Mouse (Mus musculus) liver, embryonic 14.5 days (tissue): Measurements from ENCODE around the gene Snw1. TPM values are rescaled to one million over a fixed set of nuclear protein-coding genes. Genes with fewer than 3 reads are reported as not detected.
"Not testable (repeated sequence)": the region's sequence is repeated elsewhere in the genome, so short reads cannot be mapped to it uniquely, and the experiment has no call there.

Source experiments
- ATAC-seq: fragments of 200-750 bp; cut with Nextera tagmentation; 2 replicates; pipeline ENCODE4 v1.8.0; 2017; ENCODE audit warnings: moderate number of reproducible peaks, mild to moderate bottlenecking, moderate library complexity; ENCODE audit not compliant: insufficient read depth
- DNase-seq, 3 experiments: peaks; one replicate each; pipeline ENCODE4 v3.0.0-alpha.2; 2012 to 2013; ENCODE audit warnings: low read depth in 3 of 3, low spot score in 3 of 3
- H3K27ac ChIP-seq: fragments of 300-500 bp; sonication (generic); 2 replicates; pipeline ENCODE4 v1.5.1; 2014; ENCODE audit warnings: moderate library complexity, mild to moderate bottlenecking, control low read depth, inconsistent platforms
- H3K27me3 ChIP-seq: fragments of 300-500 bp; sonication (generic); 2 replicates; pipeline ENCODE4 v1.6.1; 2014; ENCODE audit warnings: mild to moderate bottlenecking, low read length, moderate library complexity; ENCODE audit not compliant: control insufficient read depth, insufficient read depth
- H3K36me3 ChIP-seq: fragments of 300-500 bp; sonication (generic); replicated peaks from 2 replicates; pipeline ENCODE4 v1.6.1; 2014; ENCODE audit warnings: low read depth; ENCODE audit not compliant: control insufficient read depth, insufficient read depth
- H3K4me1 ChIP-seq, 2 experiments: fragments of 200-500 bp in 1 of 2; fragments of 300-500 bp in 1 of 2; sonication (generic) in 1 of 2; replicated peaks; 2 replicates each; pipeline ENCODE4 v1.6.1; 2012 to 2014; ENCODE audit warnings: antibody characterized with exemption in 1 of 2, inconsistent platforms in 1 of 2, low read length in 1 of 2; ENCODE audit not compliant: control insufficient read depth in 2 of 2, insufficient read depth in 2 of 2
- H3K4me2 ChIP-seq: fragments of 300-500 bp; sonication (generic); 2 replicates; pipeline ENCODE4 v1.6.1; 2014; ENCODE audit warnings: low read depth, mild to moderate bottlenecking, control low read depth, moderate library complexity
- H3K4me3 ChIP-seq, 2 experiments: fragments of 200-500 bp in 1 of 2; fragments of 300-500 bp in 1 of 2; sonication (generic) in 1 of 2; 2 replicates each; pipeline ENCODE4 v1.5.1; 2012 to 2014; ENCODE audit warnings: low read depth in 2 of 2, low read length in 2 of 2, mild to moderate bottlenecking in 2 of 2, control low read depth in 1 of 2, inconsistent platforms in 1 of 2, moderate library complexity in 1 of 2; ENCODE audit not compliant: insufficient read depth in 1 of 2
- H3K9ac ChIP-seq: fragments of 300-500 bp; sonication (generic); replicated peaks from 2 replicates; pipeline ENCODE4 v1.6.1; 2014; ENCODE audit warnings: mild to moderate bottlenecking, control low read depth, moderate library complexity
- H3K9me3 ChIP-seq: fragments of 300-500 bp; sonication (generic); 2 replicates; pipeline ENCODE4 v1.6.1; 2016; ENCODE audit warnings: low read length, mixed read lengths; ENCODE audit not compliant: control insufficient read depth
- CTCF ChIP-seq: IDR thresholded peaks from 2 replicates; pipeline ENCODE4 v1.5.1; 2016; ENCODE audit warnings: antibody characterized with exemption, low read depth, control low read depth
- EP300 ChIP-seq: IDR thresholded peaks from 2 replicates; pipeline ENCODE4 v1.6.1; 2016; ENCODE audit warnings: antibody characterized with exemption, low read depth
- WGBS: fragments of 180-500 bp; shearing (Covaris S2); extraction: QIAGEN DNeasy Blood & Tissue Kit; methylation state at CpG from one replicate; pipeline ENCODE4 v1.1.7; 2014; ENCODE audit not compliant: insufficient replicate concordance; 5-methylcytosine and 5-hydroxymethylcytosine counted together
- polyA plus RNA-seq, 2 experiments: library from polyadenylated mRNA; depleted of rRNA in 1 of 2; stranded (reverse) in 1 of 2; unstranded in 1 of 2; fragments of >200 nt; fragmentation: Nextera tagmentation in 1 of 2; extraction: Ambion mirVana in 1 of 2; gene quantifications; 2 replicates each; pipeline versions ENCODE4 v1.2.1 to v1.2.3; 2012 to 2014

Gene Snw1
- polyA plus RNA-seq (2012; rRNA removed) (10.1 and 19.5 TPM in 2 replicates), polyA plus RNA-seq (2014; fragmentation: Nextera tagmentation; extraction: Ambion mirVana) (55.5 and 63.0 TPM in 2 replicates)

- DNase-seq (peak; percentile 89 to 92 (median 90)), ATAC-seq (peak; percentile 94)
- WGBS, result 3% methylated on average over 44 of the region's 45 CpGs
- no peaks in the 10 kb centered on the region for H3K27me3 ChIP-seq
- peak within 1 kb of the TSS; percentile 73 for H3K4me2 ChIP-seq
- H3K4me1 ChIP-seq, result peaks cover 9 to 11% of the 10 kb centered on the region in 2 experiments
- peak within 1 kb of the TSS; percentile 93 for H3K4me3 ChIP-seq
- peak within 1 kb of the TSS; percentile 97 for H3K9ac ChIP-seq
- TF ChIP-seq CTCF (no peak), EP300 (0 out of 2 replicates have a peak, but pooled peaks have one; percentile 34)
- no peaks in the 10 kb centered on the region for H3K9me3 ChIP-seq
- peaks cover 14% of the 10 kb centered on the region for H3K36me3 ChIP-seq
- H3K27ac ChIP-seq, result peak within 1 kb of the TSS; percentile 51
Observed at GRCm38 (mm10) chr12:87471964-87472786, at the start of gene Snw1. Gene Snw1, minus strand, starts transcription at chr12:87472274.

- H3K36me3 ChIP-seq, H3K27ac ChIP-seq, H3K4me1 ChIP-seq, H3K9me3 ChIP-seq, H3K4me3 ChIP-seq, H3K27me3 ChIP-seq, H3K4me2 ChIP-seq, H3K9ac ChIP-seq, DNase-seq, ATAC-seq: not testable (repeated sequence)
- WGBS, result 44% methylated on average over 3 of the region's 3 CpGs
Observed at GRCm38 (mm10) chr12:87519616-87520015, 47.5 kb upstream of the Snw1 start.

GRCm38 (mm10) chr12:87514016-87514415, 41.9 kb upstream of the Snw1 start, which contains the start of gene Gm8300:
Gene Gm8300, plus strand, starts transcription at chr12:87514316.
- H3K4me3 ChIP-seq, H3K27me3 ChIP-seq, H3K9ac ChIP-seq: not testable (repeated sequence)

GRCm38 (mm10) chr12:87494421-87494820, 22.3 kb upstream of the Snw1 start, which contains the start of gene Gm5788:
Gene Gm5788, plus strand, starts transcription at chr12:87494721.
- not testable (repeated sequence) for H3K4me1 ChIP-seq, DNase-seq, ATAC-seq, H3K4me2 ChIP-seq, H3K36me3 ChIP-seq, H3K9ac ChIP-seq, H3K27ac ChIP-seq, H3K27me3 ChIP-seq, H3K4me3 ChIP-seq, H3K9me3 ChIP-seq
- WGBS, result 77% methylated on average over 3 of the region's 3 CpGs

More at GRCm38 (mm10) chr12:87514016-87514415, 41.9 kb upstream of the Snw1 start, which contains the start of gene Gm8300:
- not testable (repeated sequence) for H3K4me2 ChIP-seq, H3K4me1 ChIP-seq, ATAC-seq, H3K9me3 ChIP-seq, DNase-seq, H3K36me3 ChIP-seq, H3K27ac ChIP-seq
- 61% methylated on average over 4 of the region's 4 CpGs for WGBS

- not testable (repeated sequence) for H3K27me3 ChIP-seq
- 22% methylated on average over 2 of the region's 2 CpGs for WGBS
Observed at GRCm38 (mm10) chr12:87488683-87489082, 16.6 kb upstream of the Snw1 start.

GRCm38 (mm10) chr12:87482482-87482881, 10.4 kb upstream of the Snw1 start:
- H3K9ac ChIP-seq, H3K27me3 ChIP-seq, H3K4me2 ChIP-seq, H3K27ac ChIP-seq, H3K9me3 ChIP-seq, H3K4me3 ChIP-seq, H3K36me3 ChIP-seq, DNase-seq, ATAC-seq, H3K4me1 ChIP-seq: not testable (repeated sequence)
- 77% methylated on average over 5 of the region's 5 CpGs for WGBS

More at GRCm38 (mm10) chr12:87488683-87489082, 16.6 kb upstream of the Snw1 start:
- not testable (repeated sequence) for H3K9ac ChIP-seq, H3K27ac ChIP-seq, H3K4me2 ChIP-seq, H3K9me3 ChIP-seq, H3K4me1 ChIP-seq, DNase-seq, H3K4me3 ChIP-seq, ATAC-seq, H3K36me3 ChIP-seq
